Comparison of ENCODE assay signal across 7 mouse cellular contexts in genomic region chr17:33920282-33921097, GRCm38 (mm10). TPM values are rescaled to one million over a fixed set of nuclear protein-coding genes. Genes with fewer than 3 reads are reported as not detected.
DNase-seq lines count a peak whose midpoint lies in the region; ATAC-seq lines count a peak whose summit lies in the region.

No protein-coding gene starts in this region.

- H3K27ac ChIP-seq in hindbrain, embryonic 14.5 days, result peak overlapping the region; percentile 66

- 1% methylated on average over 36 of the region's 36 CpGs for WGBS in hindbrain, embryonic 14.5 days

- intact Hi-C loops in left cerebral cortex, postnatal 25 days (cut with DNase I), result no loop called here

- peaks cover 23% of the 10 kb centered on the region for H3K4me1 ChIP-seq in hindbrain, embryonic 14.5 days (replicated peaks; ENCODE audit: control insufficient read depth, insufficient read depth, low read length)

- ATAC-seq in hindbrain, embryonic 14.5 days (ENCODE audit: low FRiP score), result peak; percentile 12; the same call in 1 of the 2 replicates
- ATAC-seq in megakaryocyte-erythroid progenitor cell, adult 5-6 weeks (replicated peaks; ENCODE audit: low FRiP score, low TSS enrichment, poor library complexity, severe bottlenecking), result 0 out of 2 replicates have a peak, but pooled peaks have one; percentile 14

- no peaks in the 10 kb centered on the region for H3K9me3 ChIP-seq in hindbrain, embryonic 14.5 days (ENCODE audit: control insufficient read depth, low read length)

- DNase-seq in ZHBTc4 (ENCODE audit: low read depth, low spot score), result peak; percentile 91
- peak; percentile 90 to 95 for DNase-seq in cerebellum, postnatal 25 days
- DNase-seq in frontal cortex, postnatal 25 days (ENCODE audit: low spot score in 2 of 2), result peak; percentile 67 to 70
- DNase-seq in hindbrain, embryonic 14.5 days (ENCODE audit: low spot score), result peak; percentile 81
- peak; percentile 84 to 85 for DNase-seq in left cerebral cortex, postnatal 25 days (ENCODE audit: low spot score in 2 of 2)
- peak; percentile 63 to 65 for DNase-seq in right cerebral cortex, postnatal 36 days (ENCODE audit: low spot score in 2 of 2)

- peak overlapping the region; percentile 74 for H3K4me2 ChIP-seq in hindbrain, embryonic 14.5 days (replicated peaks)

- H3K4me3 ChIP-seq in hindbrain, embryonic 14.5 days (replicated peaks; ENCODE audit: low read length), result peak overlapping the region; percentile 34

- H3K27me3 ChIP-seq in hindbrain, embryonic 14.5 days (ENCODE audit: control insufficient read depth, insufficient read depth, low read length), result no peaks in the 10 kb centered on the region; the same call in 1 of the 2 replicates

- H3K36me3 ChIP-seq in hindbrain, embryonic 14.5 days (replicated peaks; ENCODE audit: control insufficient read depth, insufficient read depth), result peaks cover 7% of the 10 kb centered on the region; the same call in 1 of the 2 replicates

- H3K9ac ChIP-seq in hindbrain, embryonic 14.5 days, result peak overlapping the region; percentile 52

RNA-seq across cellular contexts. Expression of gene Zbtb22, which starts 4.8 kb away (rescaled TPM):
- 10.4 and 11.4 TPM in 2 replicates for polyA plus RNA-seq in hindbrain, embryonic 14.5 days (2014; fragmentation: Nextera tagmentation; extraction: Ambion mirVana)
- 10 to 100 TPM; 28.1 to 32.1 TPM for total RNA-seq in left cerebral cortex, postnatal 25 days (2021)
- total RNA-seq in megakaryocyte-erythroid progenitor cell, adult 5-6 weeks (2014; fragmentation: Nextera tagmentation), result 18.0 and 18.4 TPM in 2 replicates
- 14.9 and 18.6 TPM in 2 replicates for total RNA-seq in megakaryocyte-erythroid progenitor cell, adult 5-6 weeks (2017)

RNA-seq across cellular contexts. Expression of gene Tapbp, which starts 4.8 kb away (rescaled TPM):
- polyA plus RNA-seq in hindbrain, embryonic 14.5 days (2014; fragmentation: Nextera tagmentation; extraction: Ambion mirVana), result 24.9 and 29.6 TPM in 2 replicates
- total RNA-seq in left cerebral cortex, postnatal 25 days (2021), result 10 to 100 TPM; 32.7 to 37.7 TPM
- total RNA-seq in megakaryocyte-erythroid progenitor cell, adult 5-6 weeks (2014; fragmentation: Nextera tagmentation), result 47.9 and 65.3 TPM in 2 replicates
- 35.6 and 42.1 TPM in 2 replicates for total RNA-seq in megakaryocyte-erythroid progenitor cell, adult 5-6 weeks (2017)

RNA-seq across cellular contexts. Expression of gene Rgl2, which starts 8.9 kb away (rescaled TPM):
- 47.7 and 49.2 TPM in 2 replicates for polyA plus RNA-seq in hindbrain, embryonic 14.5 days (2014; fragmentation: Nextera tagmentation; extraction: Ambion mirVana)
- 10 to 100 TPM; 55.2 to 66.8 TPM for total RNA-seq in left cerebral cortex, postnatal 25 days (2021)
- 42.6 and 49.0 TPM in 2 replicates for total RNA-seq in megakaryocyte-erythroid progenitor cell, adult 5-6 weeks (2014; fragmentation: Nextera tagmentation)
- 10.4 and 14.0 TPM in 2 replicates for total RNA-seq in megakaryocyte-erythroid progenitor cell, adult 5-6 weeks (2017)

RNA-seq across cellular contexts. Expression of gene Daxx, which starts 11.3 kb away (rescaled TPM):
- 39.2 and 43.2 TPM in 2 replicates for polyA plus RNA-seq in hindbrain, embryonic 14.5 days (2014; fragmentation: Nextera tagmentation; extraction: Ambion mirVana)
- total RNA-seq in left cerebral cortex, postnatal 25 days (2021), result 10 to 100 TPM; 26.0 to 26.2 TPM
- 60.3 and 70.5 TPM in 2 replicates for total RNA-seq in megakaryocyte-erythroid progenitor cell, adult 5-6 weeks (2014; fragmentation: Nextera tagmentation)
- 41.3 and 49.0 TPM in 2 replicates for total RNA-seq in megakaryocyte-erythroid progenitor cell, adult 5-6 weeks (2017)

RNA-seq across cellular contexts. Expression of gene Platr17, which starts 15.6 kb away (rescaled TPM):
- 0.59 TPM in 1 of 2 replicates, not detected in the other for polyA plus RNA-seq in hindbrain, embryonic 14.5 days (2014; fragmentation: Nextera tagmentation; extraction: Ambion mirVana)
- under 1 TPM in 1 of 2 experiments, not detected in 1; 0.57 TPM for total RNA-seq in left cerebral cortex, postnatal 25 days (2021)
- not detected in 2 replicates for total RNA-seq in megakaryocyte-erythroid progenitor cell, adult 5-6 weeks (2014; fragmentation: Nextera tagmentation)
- total RNA-seq in megakaryocyte-erythroid progenitor cell, adult 5-6 weeks (2017), result not detected in 2 replicates

Comparison
In these comparisons a context has a peak if more than half of its experiments do, and no peak if none do; other contexts are left out.
1. Peak in every context shown above with its lines: DNase-seq, ATAC-seq, H3K4me3 ChIP-seq and H3K27ac ChIP-seq.